Mouse (Mus musculus) Patski (cell line): ENCODE measurements around the gene Casp9. TPM values are rescaled to one million over a fixed set of nuclear protein-coding genes. Genes with fewer than 3 reads are reported as not detected.

Source experiments
- ATAC-seq: fragments of 100-300 bp; one replicate; pipeline ENCODE4 v1.8.0; 2021
- CTCF ChIA-PET: fragments of 350-600 bp; sonication (Branson Sonifier 250); formaldehyde crosslinking; loops from one replicate; lab custom pipeline; 2022; ENCODE audit warnings: inconsistent platforms; lab: Charles Lee
- POLR2A ChIA-PET: fragments of 350-600 bp; sonication (Branson Sonifier 250); formaldehyde crosslinking; loops from one replicate; lab custom pipeline; 2022; ENCODE audit warnings: antibody characterized with exemption, inconsistent platforms; lab: Charles Lee
- DNase-seq: peaks from one replicate; pipeline ENCODE4 v3.0.0-alpha.2; 2011; ENCODE audit warnings: low read depth, low spot score
- H3K27me3 ChIP-seq: fragments of 371-371 bp; one replicate; pipeline ENCODE4 v1.5.1; 2021
- CTCF ChIP-seq: fragments of 100-300 bp; IDR thresholded peaks from one replicate; pipeline ENCODE4 v1.5.1; 2021
- in situ Hi-C: fragments of 300-500 bp; cut with MboI; formaldehyde crosslinking; loops from 3 replicates; pipeline ENCODE4 v1.11.1; 2018; ENCODE audit warnings: low pct_unique_long_range_greater_than_20kb, mixed read lengths
- polyA plus RNA-seq: library from polyadenylated mRNA; unstranded; gene quantifications from one replicate; pipeline ENCODE4 v1.2.3, GENCODE M21; 2021

The Casp9 gene
- polyA plus RNA-seq, 1 experiment from 2014 or later, result 6.9 TPM

GRCm38 (mm10) chr4:141816776-141817655 is 23.6 kb downstream of the Casp9 start:
- ATAC-seq (no peak), DNase-seq (no peak)
- in situ Hi-C loops, result no loop called here
- ChIA-PET CTCF (interaction anchor here (1.6 kb wide), 1 partner anchor 17 kb away, joined by 3 read pairs; no protein-coding TSS in a partner anchor), POLR2A (no interaction called here)
- TF ChIP-seq CTCF, result no peak
- no peaks in the 10 kb centered on the region for H3K27me3 ChIP-seq

- no peaks in the 10 kb centered on the region for H3K27me3 ChIP-seq
- ChIA-PET CTCF (interaction anchor here (1.6 kb wide), 1 partner anchor 16 kb away, joined by 3 read pairs; no protein-coding TSS in a partner anchor), POLR2A (no interaction called here)
- ATAC-seq (no peak), DNase-seq (no peak)
- no peak for TF ChIP-seq CTCF
- in situ Hi-C loops, result no loop called here
These were observed 24.3 kb downstream of the Casp9 start for GRCm38 (mm10) chr4:141817706-141818105.

GRCm38 (mm10) chr4:141818861-141819260 is 25.4 kb downstream of the Casp9 start:
- in situ Hi-C loops, result no loop called here
- ATAC-seq (no peak), DNase-seq (no peak)
- ChIA-PET CTCF (no interaction called here), POLR2A (no interaction called here)
- no peaks in the 10 kb centered on the region for H3K27me3 ChIP-seq
- no peak for TF ChIP-seq CTCF

- CTCF ChIA-PET, result no interaction called here
- in situ Hi-C loops, result no loop called here
- POLR2A ChIA-PET, result no interaction called here
- ATAC-seq, result no peak
- no peak for DNase-seq
- no peaks in the 10 kb centered on the region for H3K27me3 ChIP-seq
- no peak for TF ChIP-seq CTCF
These were observed 25.9 kb downstream of the Casp9 start for GRCm38 (mm10) chr4:141819316-141819715.

GRCm38 (mm10) chr4:141821178-141821577 is 27.8 kb downstream of the Casp9 start:
- ChIA-PET POLR2A (no interaction called here), CTCF (interaction anchor here (1.1 kb wide), 1 partner anchor 25 kb away, joined by 4 read pairs; the partner anchor contains the start of gene Ctrc)
- ATAC-seq (no peak), DNase-seq (no peak)
- no peak for TF ChIP-seq CTCF
- in situ Hi-C loops, result no loop called here
- no peaks in the 10 kb centered on the region for H3K27me3 ChIP-seq

GRCm38 (mm10) chr4:141822089-141822488 is 28.7 kb downstream of the Casp9 start:
- ChIA-PET CTCF (interaction anchor here (1.3 kb wide), 1 partner anchor 11 kb away, joined by 3 read pairs; no protein-coding TSS in a partner anchor), POLR2A (no interaction called here)
- in situ Hi-C loops, result no loop called here
- DNase-seq, result no peak
- ATAC-seq, result no peak
- no peaks in the 10 kb centered on the region for H3K27me3 ChIP-seq
- TF ChIP-seq CTCF, result no peak

- ATAC-seq (no peak), DNase-seq (no peak)
- CTCF ChIA-PET, result interaction anchor here (1.3 kb wide), 1 partner anchor 12 kb away, joined by 3 read pairs; no protein-coding TSS in a partner anchor
These were observed 29.6 kb downstream of the Casp9 start for GRCm38 (mm10) chr4:141822979-141823378.

GRCm38 (mm10) chr4:141826060-141826459 is 32.6 kb downstream of the Casp9 start, which contains the start of gene Cela2a:
Cela2a (minus strand) TSS chr4:141826160.
- ATAC-seq, result no peak
- no peak for TF ChIP-seq CTCF
- POLR2A ChIA-PET, result interaction anchor here (0.6 kb wide), 2 partner anchors 34 to 268 kb away, joined by 3 read pairs; no protein-coding TSS in a partner anchor
- no peak for DNase-seq
- CTCF ChIA-PET, result interaction anchor here (1.1 kb wide), 1 partner anchor 15 kb away, joined by 4 read pairs; no protein-coding TSS in a partner anchor
- in situ Hi-C loops, result loop anchor here (25.0 kb wide), 1 partner anchor 1186 kb away; no protein-coding TSS in a partner anchor
- H3K27me3 ChIP-seq, result no peaks in the 10 kb centered on the region

More at GRCm38 (mm10) chr4:141822979-141823378, 29.6 kb downstream of the Casp9 start:
- TF ChIP-seq CTCF, result no peak
- POLR2A ChIA-PET, result no interaction called here
- in situ Hi-C loops, result no loop called here
- H3K27me3 ChIP-seq, result no peaks in the 10 kb centered on the region

GRCm38 (mm10) chr4:141827401-141827800 is 34.0 kb downstream of the Casp9 start:
- DNase-seq (no peak), ATAC-seq (no peak)
- in situ Hi-C loops, result loop anchor here (25.0 kb wide), 1 partner anchor 1185 kb away; no protein-coding TSS in a partner anchor
- no peaks in the 10 kb centered on the region for H3K27me3 ChIP-seq
- POLR2A ChIA-PET, result no interaction called here
- CTCF ChIA-PET, result no interaction called here
- no peak for TF ChIP-seq CTCF

GRCm38 (mm10) chr4:141828177-141828576 is 34.8 kb downstream of the Casp9 start:
- POLR2A ChIA-PET, result no interaction called here
- TF ChIP-seq CTCF, result no peak
- ATAC-seq (no peak), DNase-seq (no peak)
- CTCF ChIA-PET, result no interaction called here
- no peaks in the 10 kb centered on the region for H3K27me3 ChIP-seq
- in situ Hi-C loops, result loop anchor here (25.0 kb wide), 1 partner anchor 1184 kb away; no protein-coding TSS in a partner anchor
